32 mouse cellular contexts compared by ENCODE assay signal in genomic region chr3:130362797-130363367, GRCm38 (mm10).
DNase-seq lines count a peak whose midpoint lies in the region; ATAC-seq and TF ChIP-seq lines count a peak whose summit lies in the region.
"Had no signal": no experiment of that assay in that cellular context is flagged by ENCODE, and none has a peak within 500 bp of the region (broad histone marks: within the 10 kb centered on the region; RNA-seq: fewer than 3 reads in every experiment).

No protein-coding gene starts in this region.

- 0 out of 2 replicates have a peak, but pooled peaks have one; percentile 18 for ATAC-seq in forebrain, postnatal 0 days
- no peak for ATAC-seq in forebrain, embryonic 14.5 days
- ATAC-seq: forebrain, embryonic 16.5 days; hindbrain, postnatal 0 days; intestine, embryonic 16.5 days; midbrain, embryonic 13.5 days; Patski had no signal

- H3K4me2 ChIP-seq in forebrain, postnatal 0 days (ENCODE audit: low read depth) = no peak overlapping the region
- no peak overlapping the region for H3K4me2 ChIP-seq in forebrain, embryonic 14.5 days (ENCODE audit: low read length)
- H3K4me2 ChIP-seq: embryonic facial prominence, embryonic 13.5 days; heart, embryonic 15.5 days; hindbrain, embryonic 12.5 days; midbrain, embryonic 13.5 days; neural tube, embryonic 13.5 days had no signal

- peak; percentile 5 for DNase-seq in cerebellum, adult 11-12 months
- DNase-seq in cerebellum, postnatal 14 days = no peak
- DNase-seq in forebrain, postnatal 0 days = no peak
- no peak for DNase-seq in forebrain, embryonic 14.5 days (ENCODE audit: low spot score)
- DNase-seq in right cerebral cortex, adult 18-20 months = peak; percentile 16
- no peak for DNase-seq in right cerebral cortex, postnatal 25 days
- DNase-seq in telencephalon, adult 2 months (ENCODE audit: low read depth, low spot score) = peak; percentile 24
- DNase-seq in adipocyte (ENCODE audit: low spot score) = no peak
- DNase-seq: adrenal gland, postnatal 25 days; gastrocnemius, postnatal 14 days; kidney, adult 8-10 months; layer of hippocampus, postnatal 36 days; left cerebral cortex, postnatal 4 days; liver; lung, adult 2 months; lung, postnatal 10 days; spleen, adult 18-20 months had no signal

- no peak overlapping the region for H3K27ac ChIP-seq in forebrain, postnatal 0 days (ENCODE audit: low read depth, low read length)
- H3K27ac ChIP-seq in forebrain, embryonic 14.5 days (ENCODE audit: low read depth, low read length) = no peak overlapping the region
- H3K27ac ChIP-seq: embryonic facial prominence, embryonic 13.5 days; forebrain, embryonic 10.5 days; heart, embryonic 10.5 days; heart, embryonic 15.5 days; hindbrain, embryonic 12.5 days; hindbrain, postnatal 0 days; kidney, postnatal 0 days; liver, embryonic 14.5 days; macrophage; midbrain, embryonic 13.5 days; neural tube, embryonic 13.5 days had no signal

- no peaks in the 10 kb centered on the region for H3K9me3 ChIP-seq in forebrain, postnatal 0 days (ENCODE audit: low read length)
- no peaks in the 10 kb centered on the region for H3K9me3 ChIP-seq in forebrain, embryonic 14.5 days (replicated peaks; ENCODE audit: control insufficient read depth, low read length)
- H3K9me3 ChIP-seq: embryonic facial prominence, embryonic 13.5 days; forebrain, embryonic 10.5 days; heart, embryonic 10.5 days; heart, embryonic 15.5 days; hindbrain, embryonic 12.5 days; midbrain, embryonic 13.5 days; neural tube, embryonic 13.5 days had no signal

- no peak for TF ChIP-seq CTCF in forebrain, postnatal 0 days (IDR thresholded peaks at IDR 0.05; ENCODE audit: low read depth)

- no peaks in the 10 kb centered on the region for H3K27me3 ChIP-seq in forebrain, postnatal 0 days (ENCODE audit: insufficient read depth, low read length)
- no peaks in the 10 kb centered on the region for H3K27me3 ChIP-seq in forebrain, embryonic 14.5 days (replicated peaks; ENCODE audit: control insufficient read depth, insufficient read depth, low read length)
- H3K27me3 ChIP-seq: embryonic facial prominence, embryonic 13.5 days; heart, embryonic 15.5 days; hindbrain, embryonic 12.5 days; midbrain, embryonic 13.5 days; neural tube, embryonic 13.5 days; Patski had no signal

- H3K36me3 ChIP-seq in forebrain, postnatal 0 days (ENCODE audit: insufficient read depth) = no peaks in the 10 kb centered on the region
- no peaks in the 10 kb centered on the region for H3K36me3 ChIP-seq in forebrain, embryonic 14.5 days (ENCODE audit: control insufficient read depth, insufficient read depth, low read length)
- H3K36me3 ChIP-seq: embryonic facial prominence, embryonic 13.5 days; forebrain, embryonic 10.5 days; G1E; heart, embryonic 10.5 days; heart, embryonic 15.5 days; hindbrain, embryonic 12.5 days; midbrain, embryonic 13.5 days; neural tube, embryonic 13.5 days had no signal

- no peak overlapping the region for H3K4me3 ChIP-seq in forebrain, postnatal 0 days (ENCODE audit: low read depth, low read length)
- no peak overlapping the region for H3K4me3 ChIP-seq in forebrain, embryonic 14.5 days (ENCODE audit: low read depth, low read length)
- H3K4me3 ChIP-seq: embryonic facial prominence, embryonic 13.5 days; forebrain, embryonic 10.5 days; heart, embryonic 10.5 days; heart, embryonic 15.5 days; hindbrain, embryonic 12.5 days; midbrain, embryonic 13.5 days; neural tube, embryonic 13.5 days had no signal

- no peaks in the 10 kb centered on the region for H3K4me1 ChIP-seq in forebrain, postnatal 0 days (ENCODE audit: insufficient read depth)
- H3K4me1 ChIP-seq in forebrain, embryonic 14.5 days (ENCODE audit: control insufficient read depth, insufficient read depth, low read length) = no peaks in the 10 kb centered on the region
- H3K4me1 ChIP-seq: heart, embryonic 15.5 days; midbrain, embryonic 13.5 days had no signal

- no peak overlapping the region for H3K9ac ChIP-seq in forebrain, postnatal 0 days
- H3K9ac ChIP-seq in forebrain, embryonic 14.5 days (ENCODE audit: low read length) = no peak overlapping the region
- H3K9ac ChIP-seq: embryonic facial prominence, embryonic 13.5 days; heart, embryonic 15.5 days; hindbrain, embryonic 12.5 days; liver, embryonic 14.5 days; midbrain, embryonic 13.5 days; neural tube, embryonic 13.5 days had no signal

- WGBS in forebrain, postnatal 0 days = 84% methylated on average over 7 of the region's 7 CpGs
- WGBS in forebrain, embryonic 14.5 days = 80% methylated on average over 7 of the region's 7 CpGs

Comparison
In these comparisons a context has a peak if more than half of its experiments do, and no peak if none do; other contexts are left out.
1. DNase-seq: peak in cerebellum, adult 11-12 months (single experiment), right cerebral cortex, adult 18-20 months (single experiment) and telencephalon, adult 2 months (single experiment); none in cerebellum, postnatal 14 days (0 of 2), forebrain, postnatal 0 days (single experiment), forebrain, embryonic 14.5 days (single experiment), right cerebral cortex, postnatal 25 days (single experiment) and adipocyte (single experiment).